Mouse (Mus musculus): Measurements from ENCODE around the gene 4921524J17Rik.

4921524J17Rik gene

GRCm38 (mm10) chr8:85380123-85380823, 52.4 kb downstream of the 4921524J17Rik start:
- no peak for DNase-seq

- no peak for DNase-seq
Measured at GRCm38 (mm10) chr8:85379142-85379781, 53.4 kb downstream of the 4921524J17Rik start.

- no peak for DNase-seq
Measured at GRCm38 (mm10) chr8:85376516-85376915, 56.1 kb downstream of the 4921524J17Rik start.

GRCm38 (mm10) chr8:85374286-85374685, 58.3 kb downstream of the 4921524J17Rik start:
- no peak for DNase-seq

GRCm38 (mm10) chr8:85373435-85374039, 59.1 kb downstream of the 4921524J17Rik start:
- no peak for DNase-seq

GRCm38 (mm10) chr8:85372465-85372839, 60.2 kb downstream of the 4921524J17Rik start:
- DNase-seq: no peak

GRCm38 (mm10) chr8:85371736-85372464, 60.7 kb downstream of the 4921524J17Rik start:
- DNase-seq: no peak

GRCm38 (mm10) chr8:85365176-85365575, 67.5 kb downstream of the 4921524J17Rik start:
- DNase-seq: no peak

- DNase-seq: peak; percentile 30 to 35
Measured at GRCm38 (mm10) chr8:85364628-85365027, 68.0 kb downstream of the 4921524J17Rik start.

- no peak for DNase-seq
Measured at GRCm38 (mm10) chr8:85363406-85363805, 69.2 kb downstream of the 4921524J17Rik start.

- no peak for DNase-seq
Measured at GRCm38 (mm10) chr8:85362211-85362610, 70.4 kb downstream of the 4921524J17Rik start.
